Mouse (Mus musculus): Measurements from ENCODE around the gene Tmem212. TPM values are rescaled to one million over a fixed set of nuclear protein-coding genes. Genes with fewer than 3 reads are reported as not detected.

The Tmem212 gene
- total and polyA plus RNA-seq, 2 experiments from 2014 or later, result not detected

GRCm38 (mm10) chr3:27862821-27863740, 33.1 kb downstream of the Tmem212 start:
- H3K9ac ChIP-seq (replicated peaks; ENCODE audit: low read depth, low read length), result peak overlapping the region; percentile 34
- WGBS, result 6% methylated on average over 16 of the region's 16 CpGs
- H3K9me3 ChIP-seq (replicated peaks; ENCODE audit: control insufficient read depth, low read length), result no peaks in the 10 kb centered on the region
- no peaks in the 10 kb centered on the region for H3K36me3 ChIP-seq (replicated peaks; ENCODE audit: control insufficient read depth, insufficient read depth, low read length)
- TF ChIP-seq EP300 (IDR thresholded peaks at IDR 0.05; ENCODE audit: low read depth) (peak; percentile 70; the same call in 1 of the 2 replicates), CTCF (IDR thresholded peaks at IDR 0.05; ENCODE audit: low read depth) (peak; percentile 51)
- H3K4me2 ChIP-seq (ENCODE audit: low read depth, low read length), result peak overlapping the region; percentile 53
- peak; percentile 97 for DNase-seq (ENCODE audit: low spot score)
- peaks cover 32% of the 10 kb centered on the region for H3K4me1 ChIP-seq (ENCODE audit: control insufficient read depth, insufficient read depth)
- H3K27ac ChIP-seq (ENCODE audit: low read depth), result peak overlapping the region; percentile 87
- peak overlapping the region; percentile 33 for H3K4me3 ChIP-seq (ENCODE audit: low read depth, low read length)
- peak; percentile 88 for ATAC-seq (ENCODE audit: insufficient read depth, low read depth)
- H3K27me3 ChIP-seq (ENCODE audit: control insufficient read depth, insufficient read depth, low read length), result no peaks in the 10 kb centered on the region

DNA sequence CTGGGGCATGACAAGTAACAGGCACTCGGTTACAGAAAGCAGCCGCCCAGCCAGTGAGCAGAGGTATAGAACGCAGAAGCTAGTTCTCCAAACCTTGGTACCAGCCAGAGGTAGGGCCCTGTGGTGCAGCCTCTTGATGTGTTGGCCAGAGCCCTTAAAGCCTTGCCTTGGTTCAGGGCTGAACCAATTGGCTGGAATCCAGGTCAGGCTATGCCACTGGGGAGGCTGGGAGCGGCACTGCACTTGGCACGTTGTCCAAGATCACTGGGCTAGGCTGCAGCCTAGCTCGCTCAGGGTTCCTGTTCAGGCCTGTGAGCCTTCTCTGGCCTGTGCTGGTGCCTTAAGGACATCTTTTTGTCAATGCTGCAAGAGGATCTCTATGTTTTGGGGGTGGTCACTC, 34.6 kb downstream of the Tmem212 start:
- H3K4me1 ChIP-seq (ENCODE audit: control insufficient read depth, insufficient read depth), result peaks cover 34% of the 10 kb centered on the region
- peak overlapping the region; percentile 87 for H3K27ac ChIP-seq (ENCODE audit: low read depth)
- no peaks in the 10 kb centered on the region for H3K9me3 ChIP-seq (replicated peaks; ENCODE audit: control insufficient read depth, low read length)
- no peaks in the 10 kb centered on the region for H3K27me3 ChIP-seq (ENCODE audit: control insufficient read depth, insufficient read depth, low read length)
- no peak overlapping the region for H3K9ac ChIP-seq (replicated peaks; ENCODE audit: low read depth, low read length)
- no peaks in the 10 kb centered on the region for H3K36me3 ChIP-seq (replicated peaks; ENCODE audit: control insufficient read depth, insufficient read depth, low read length)
- no peak for TF ChIP-seq EP300 (IDR thresholded peaks at IDR 0.05; ENCODE audit: low read depth)
- no peak for TF ChIP-seq CTCF (IDR thresholded peaks at IDR 0.05; ENCODE audit: low read depth)
- H3K4me2 ChIP-seq (ENCODE audit: low read depth, low read length), result no peak overlapping the region
- H3K4me3 ChIP-seq (ENCODE audit: low read depth, low read length), result no peak overlapping the region
- WGBS, result 35% methylated on average over 6 of the region's 6 CpGs
- DNase-seq (ENCODE audit: low spot score) (peak; percentile 73), ATAC-seq (ENCODE audit: insufficient read depth, low read depth) (peak; percentile 55)

- Histone ChIP-seq H3K36me3 (replicated peaks; ENCODE audit: control insufficient read depth, insufficient read depth, low read length) (no peaks in the 10 kb centered on the region), H3K4me3 (ENCODE audit: low read depth, low read length) (no peak overlapping the region), H3K9me3 (replicated peaks; ENCODE audit: control insufficient read depth, low read length) (no peaks in the 10 kb centered on the region), H3K9ac (replicated peaks; ENCODE audit: low read depth, low read length) (no peak overlapping the region), H3K27ac (ENCODE audit: low read depth) (peak overlapping the region; percentile 87), H3K4me2 (ENCODE audit: low read depth, low read length) (no peak overlapping the region), H3K27me3 (ENCODE audit: control insufficient read depth, insufficient read depth, low read length) (no peaks in the 10 kb centered on the region), H3K4me1 (ENCODE audit: control insufficient read depth, insufficient read depth) (peaks cover 34% of the 10 kb centered on the region)
- DNase-seq (ENCODE audit: low spot score) (no peak), ATAC-seq (ENCODE audit: insufficient read depth, low read depth) (no peak)
- TF ChIP-seq EP300 (IDR thresholded peaks at IDR 0.05; ENCODE audit: low read depth) (no peak), CTCF (IDR thresholded peaks at IDR 0.05; ENCODE audit: low read depth) (no peak)
- 63% methylated on average over 6 of the region's 6 CpGs for WGBS
Measured at GRCm38 (mm10) chr3:27861086-27861485, 35.1 kb downstream of the Tmem212 start.

GRCm38 (mm10) chr3:27859161-27859561, 37.0 kb downstream of the Tmem212 start:
- Histone ChIP-seq H3K27ac (ENCODE audit: low read depth) (peak overlapping the region; percentile 85), H3K27me3 (ENCODE audit: control insufficient read depth, insufficient read depth, low read length) (no peaks in the 10 kb centered on the region), H3K4me3 (ENCODE audit: low read depth, low read length) (peak overlapping the region; percentile 34), H3K36me3 (replicated peaks; ENCODE audit: control insufficient read depth, insufficient read depth, low read length) (no peaks in the 10 kb centered on the region), H3K9me3 (replicated peaks; ENCODE audit: control insufficient read depth, low read length) (no peaks in the 10 kb centered on the region), H3K4me2 (ENCODE audit: low read depth, low read length) (peak overlapping the region; percentile 59), H3K4me1 (ENCODE audit: control insufficient read depth, insufficient read depth) (peaks cover 34% of the 10 kb centered on the region), H3K9ac (replicated peaks; ENCODE audit: low read depth, low read length) (peak overlapping the region; percentile 24; the same call in 1 of the 2 replicates)
- 0 out of 2 replicates have a peak, but pooled peaks have one; percentile 16 for ATAC-seq (ENCODE audit: insufficient read depth, low read depth)
- TF ChIP-seq EP300 (IDR thresholded peaks at IDR 0.05; ENCODE audit: low read depth) (no peak), CTCF (IDR thresholded peaks at IDR 0.05; ENCODE audit: low read depth) (no peak)
- peak; percentile 58 for DNase-seq (ENCODE audit: low spot score)
- 4% methylated on average over 5 of the region's 5 CpGs for WGBS

DNA sequence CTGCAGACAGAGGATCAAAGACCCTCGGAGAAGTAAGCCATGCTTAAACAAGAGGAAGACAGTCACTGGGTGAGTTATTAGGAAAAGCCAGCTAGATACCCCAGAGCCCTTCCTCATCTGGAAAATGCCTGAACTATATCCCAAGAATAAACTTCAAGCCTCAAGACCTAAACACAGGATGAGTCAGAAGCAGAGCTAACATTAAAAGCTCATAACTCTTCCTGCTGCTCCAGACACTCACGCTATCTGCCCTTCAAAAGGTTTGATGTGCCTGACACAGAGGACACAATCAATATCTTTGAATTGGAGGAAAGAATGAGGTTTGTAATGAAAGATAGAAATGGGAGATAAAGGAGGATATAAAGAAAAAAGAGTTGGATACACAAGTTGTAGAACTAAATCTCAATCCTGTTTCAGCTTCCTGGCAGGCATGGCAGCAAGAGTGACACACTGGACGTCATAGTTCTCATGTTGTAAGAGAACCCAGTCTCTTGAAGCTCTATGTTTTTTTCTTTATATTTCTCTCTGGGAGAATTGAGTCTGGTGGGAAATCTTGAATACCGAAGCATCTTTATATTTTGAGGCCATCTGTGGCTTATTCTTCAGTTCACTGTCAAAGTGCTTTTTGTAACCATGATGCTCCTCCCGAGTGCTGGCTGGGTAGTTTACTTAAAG, 37.6 kb downstream of the Tmem212 start:
- peaks cover 34% of the 10 kb centered on the region for H3K4me1 ChIP-seq (ENCODE audit: control insufficient read depth, insufficient read depth)
- H3K9me3 ChIP-seq (replicated peaks; ENCODE audit: control insufficient read depth, low read length), result no peaks in the 10 kb centered on the region
- H3K36me3 ChIP-seq (replicated peaks; ENCODE audit: control insufficient read depth, insufficient read depth, low read length), result no peaks in the 10 kb centered on the region
- H3K27ac ChIP-seq (ENCODE audit: low read depth), result peak overlapping the region; percentile 85
- 40% methylated on average over 5 of the region's 5 CpGs for WGBS
- H3K9ac ChIP-seq (replicated peaks; ENCODE audit: low read depth, low read length), result peak overlapping the region; percentile 24; the same call in 1 of the 2 replicates
- ATAC-seq (ENCODE audit: insufficient read depth, low read depth) (no peak), DNase-seq (ENCODE audit: low spot score) (no peak)
- H3K27me3 ChIP-seq (ENCODE audit: control insufficient read depth, insufficient read depth, low read length), result no peaks in the 10 kb centered on the region
- TF ChIP-seq CTCF (IDR thresholded peaks at IDR 0.05; ENCODE audit: low read depth) (no peak), EP300 (IDR thresholded peaks at IDR 0.05; ENCODE audit: low read depth) (no peak)
- H3K4me3 ChIP-seq (ENCODE audit: low read depth, low read length), result peak overlapping the region; percentile 34
- H3K4me2 ChIP-seq (ENCODE audit: low read depth, low read length), result peak overlapping the region; percentile 59
